Mouse (Mus musculus) myocyte (in vitro differentiated cells): ENCODE data around the gene Arhgap23.

Experiments
- CEBPB ChIP-seq: IDR thresholded peaks from 2 replicates; pipeline ENCODE4 v1.6.1; 2011; ENCODE audit warnings: mild to moderate bottlenecking, moderate library complexity; ENCODE audit not compliant: poor library complexity, insufficient read depth, severe bottlenecking
- E2F4 ChIP-seq: IDR thresholded peaks from one replicate; pipeline ENCODE4 v1.6.1; 2011; ENCODE audit warnings: mild to moderate bottlenecking, control low read depth, moderate library complexity; ENCODE audit not compliant: insufficient read depth
- MAX ChIP-seq: IDR thresholded peaks from one replicate; pipeline ENCODE4 v1.6.1; 2011; ENCODE audit warnings: low read depth, mild to moderate bottlenecking, control low read depth
- MYOG ChIP-seq, 3 experiments: IDR thresholded peaks; one replicate each; pipeline ENCODE4 v1.6.1; 2011; ENCODE audit warnings: control low read depth in 2 of 3, low read depth in 2 of 3, mild to moderate bottlenecking in 2 of 3; ENCODE audit not compliant: insufficient read length in 2 of 3, control insufficient read depth in 1 of 3, insufficient read depth in 1 of 3
- POLR2A ChIP-seq: IDR thresholded peaks from one replicate; pipeline ENCODE4 v1.6.1; 2011; ENCODE audit warnings: low read depth, mild to moderate bottlenecking, control low read depth, moderate library complexity; ENCODE audit not compliant: insufficient read length
- POLR2AphosphoS2 ChIP-seq: IDR thresholded peaks from one replicate; pipeline ENCODE4 v1.6.1; 2011; ENCODE audit warnings: low read depth, control low read depth; ENCODE audit not compliant: insufficient read length
- TCF3 ChIP-seq: IDR thresholded peaks from one replicate; pipeline ENCODE4 v1.6.1; 2011; ENCODE audit warnings: low read depth, control low read depth; ENCODE audit not compliant: insufficient read length
- USF1 ChIP-seq: IDR thresholded peaks from one replicate; pipeline ENCODE4 v1.6.1; 2011; ENCODE audit warnings: low read depth, mild to moderate bottlenecking, control low read depth, moderate library complexity

DNA sequence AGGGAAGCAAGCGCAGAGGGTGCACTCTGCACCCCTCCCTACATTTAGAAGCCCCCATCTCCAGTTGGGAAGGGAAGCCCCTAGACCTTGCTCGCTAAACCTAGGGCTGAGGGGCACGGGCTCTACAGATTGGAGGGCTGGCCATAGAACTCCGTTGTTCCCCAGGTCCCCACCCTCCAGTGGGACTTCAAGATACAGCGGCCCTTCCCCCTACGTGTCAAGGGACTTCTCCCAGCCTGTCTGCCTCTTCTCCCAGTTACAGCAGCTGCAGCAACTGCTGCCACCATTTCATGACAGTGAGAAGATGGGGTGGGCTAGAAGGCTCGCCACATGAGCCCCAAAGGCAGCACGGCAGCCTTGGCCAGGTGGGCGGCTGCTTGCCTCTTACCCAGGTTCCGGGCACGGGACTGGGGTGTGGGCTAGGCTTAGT, 10.6 kb upstream of the Arhgap23 start:
- TF ChIP-seq POLR2A (peak; percentile 31), MYOG (IDR thresholded peaks at IDR 0.05; ENCODE audit: control insufficient read depth in 1 of 3, insufficient read depth in 1 of 3, insufficient read length in 2 of 3, low read depth in 2 of 3) (peak in 1 of 3 experiments; percentile 76), TCF3 (no peak), MAX (no peak), POLR2AphosphoS2 (no peak), E2F4 (no peak), CEBPB (no peak), USF1 (no peak)
